Mouse (Mus musculus): ENCODE data around the gene Socs2. TPM values are rescaled to one million over a fixed set of nuclear protein-coding genes. Genes with fewer than 3 reads are reported as not detected.

Gene Socs2
- polyA plus RNA-seq, 1 experiment, result 16.6 TPM

- no peak overlapping the region for H3K4me3 ChIP-seq (replicated peaks; ENCODE audit: insufficient read depth, low read depth, low read length)
- no peak for DNase-seq
- TF ChIP-seq CTCF (IDR thresholded peaks at IDR 0.05; ENCODE audit: borderline replicate concordance, insufficient read depth, low read depth, low read length), result no peak
- no peak for TF ChIP-seq POLR2A (IDR thresholded peaks at IDR 0.05; ENCODE audit: borderline replicate concordance, insufficient read depth, low read length)
- no peaks in the 10 kb centered on the region; the same call in 1 of the 2 replicates for H3K4me1 ChIP-seq (ENCODE audit: control insufficient read depth, insufficient read depth, low read length)
- H3K27ac ChIP-seq (ENCODE audit: insufficient read depth, low read length), result no peak overlapping the region
- H3K27me3 ChIP-seq (ENCODE audit: control insufficient read depth, insufficient read depth, low read length), result no peaks in the 10 kb centered on the region
Measured at GRCm38 (mm10) chr10:95354673-95355072, 62.3 kb downstream of the Socs2 start.

GRCm38 (mm10) chr10:95354047-95354446 is 62.9 kb downstream of the Socs2 start:
- Histone ChIP-seq H3K4me3 (replicated peaks; ENCODE audit: insufficient read depth, low read depth, low read length) (no peak overlapping the region), H3K27me3 (ENCODE audit: control insufficient read depth, insufficient read depth, low read length) (no peaks in the 10 kb centered on the region), H3K4me1 (ENCODE audit: control insufficient read depth, insufficient read depth, low read length) (no peaks in the 10 kb centered on the region; the same call in 1 of the 2 replicates), H3K27ac (ENCODE audit: insufficient read depth, low read length) (no peak overlapping the region)
- no peak for DNase-seq
- WGBS, result 67% methylated on average over 6 of the region's 6 CpGs
- no peak for TF ChIP-seq POLR2A (IDR thresholded peaks at IDR 0.05; ENCODE audit: borderline replicate concordance, insufficient read depth, low read length)
- no peak for TF ChIP-seq CTCF (IDR thresholded peaks at IDR 0.05; ENCODE audit: borderline replicate concordance, insufficient read depth, low read depth, low read length)

GRCm38 (mm10) chr10:95348457-95348856 is 68.5 kb downstream of the Socs2 start:
- TF ChIP-seq CTCF (IDR thresholded peaks at IDR 0.05; ENCODE audit: borderline replicate concordance, insufficient read depth, low read depth, low read length) (no peak), POLR2A (IDR thresholded peaks at IDR 0.05; ENCODE audit: borderline replicate concordance, insufficient read depth, low read length) (no peak)
- DNase-seq, result no peak
- Histone ChIP-seq H3K4me1 (ENCODE audit: control insufficient read depth, insufficient read depth, low read length) (no peaks in the 10 kb centered on the region), H3K27ac (ENCODE audit: insufficient read depth, low read length) (no peak overlapping the region), H3K27me3 (ENCODE audit: control insufficient read depth, insufficient read depth, low read length) (no peaks in the 10 kb centered on the region), H3K4me3 (replicated peaks; ENCODE audit: insufficient read depth, low read depth, low read length) (no peak overlapping the region)
- 75% methylated on average over 3 of the region's 3 CpGs for WGBS

GRCm38 (mm10) chr10:95347776-95348175 is 69.2 kb downstream of the Socs2 start:
- TF ChIP-seq POLR2A (IDR thresholded peaks at IDR 0.05; ENCODE audit: borderline replicate concordance, insufficient read depth, low read length), result no peak
- TF ChIP-seq CTCF (IDR thresholded peaks at IDR 0.05; ENCODE audit: borderline replicate concordance, insufficient read depth, low read depth, low read length), result no peak
- no peak overlapping the region for H3K4me3 ChIP-seq (replicated peaks; ENCODE audit: insufficient read depth, low read depth, low read length)
- no peak overlapping the region for H3K27ac ChIP-seq (ENCODE audit: insufficient read depth, low read length)
- no peak for DNase-seq
- H3K4me1 ChIP-seq (ENCODE audit: control insufficient read depth, insufficient read depth, low read length), result no peaks in the 10 kb centered on the region
- 95% methylated on average over 3 of the region's 3 CpGs for WGBS
- H3K27me3 ChIP-seq (ENCODE audit: control insufficient read depth, insufficient read depth, low read length), result no peaks in the 10 kb centered on the region

GRCm38 (mm10) chr10:95342833-95343590 is 74.0 kb downstream of the Socs2 start:
- TF ChIP-seq POLR2A (IDR thresholded peaks at IDR 0.05; ENCODE audit: borderline replicate concordance, insufficient read depth, low read length), result no peak
- TF ChIP-seq CTCF (IDR thresholded peaks at IDR 0.05; ENCODE audit: borderline replicate concordance, insufficient read depth, low read depth, low read length), result no peak
- WGBS, result 80% methylated on average over 10 of the region's 10 CpGs
- no peak for DNase-seq
- Histone ChIP-seq H3K4me1 (ENCODE audit: control insufficient read depth, insufficient read depth, low read length) (no peaks in the 10 kb centered on the region), H3K27ac (ENCODE audit: insufficient read depth, low read length) (no peak overlapping the region), H3K27me3 (ENCODE audit: control insufficient read depth, insufficient read depth, low read length) (no peaks in the 10 kb centered on the region), H3K4me3 (replicated peaks; ENCODE audit: insufficient read depth, low read depth, low read length) (no peak overlapping the region)

GRCm38 (mm10) chr10:95340676-95341075 is 76.3 kb downstream of the Socs2 start:
- DNase-seq, result no peak
- TF ChIP-seq CTCF (IDR thresholded peaks at IDR 0.05; ENCODE audit: borderline replicate concordance, insufficient read depth, low read depth, low read length) (no peak), POLR2A (IDR thresholded peaks at IDR 0.05; ENCODE audit: borderline replicate concordance, insufficient read depth, low read length) (no peak)
- H3K4me3 ChIP-seq (replicated peaks; ENCODE audit: insufficient read depth, low read depth, low read length), result no peak overlapping the region
- H3K4me1 ChIP-seq (ENCODE audit: control insufficient read depth, insufficient read depth, low read length), result no peaks in the 10 kb centered on the region
- H3K27ac ChIP-seq (ENCODE audit: insufficient read depth, low read length), result no peak overlapping the region
- WGBS, result 73% methylated on average over 4 of the region's 4 CpGs
- H3K27me3 ChIP-seq (ENCODE audit: control insufficient read depth, insufficient read depth, low read length), result no peaks in the 10 kb centered on the region

GRCm38 (mm10) chr10:95337589-95337988 is 79.4 kb downstream of the Socs2 start:
- WGBS, result 67% methylated on average over 5 of the region's 5 CpGs
- DNase-seq, result no peak
- no peak for TF ChIP-seq CTCF (IDR thresholded peaks at IDR 0.05; ENCODE audit: borderline replicate concordance, insufficient read depth, low read depth, low read length)
- no peak for TF ChIP-seq POLR2A (IDR thresholded peaks at IDR 0.05; ENCODE audit: borderline replicate concordance, insufficient read depth, low read length)
- Histone ChIP-seq H3K27me3 (ENCODE audit: control insufficient read depth, insufficient read depth, low read length) (no peaks in the 10 kb centered on the region), H3K4me1 (ENCODE audit: control insufficient read depth, insufficient read depth, low read length) (no peaks in the 10 kb centered on the region), H3K4me3 (replicated peaks; ENCODE audit: insufficient read depth, low read depth, low read length) (no peak overlapping the region), H3K27ac (ENCODE audit: insufficient read depth, low read length) (no peak overlapping the region)
